Mouse (Mus musculus): ENCODE results near the gene Hpn.

The Hpn gene

DNA sequence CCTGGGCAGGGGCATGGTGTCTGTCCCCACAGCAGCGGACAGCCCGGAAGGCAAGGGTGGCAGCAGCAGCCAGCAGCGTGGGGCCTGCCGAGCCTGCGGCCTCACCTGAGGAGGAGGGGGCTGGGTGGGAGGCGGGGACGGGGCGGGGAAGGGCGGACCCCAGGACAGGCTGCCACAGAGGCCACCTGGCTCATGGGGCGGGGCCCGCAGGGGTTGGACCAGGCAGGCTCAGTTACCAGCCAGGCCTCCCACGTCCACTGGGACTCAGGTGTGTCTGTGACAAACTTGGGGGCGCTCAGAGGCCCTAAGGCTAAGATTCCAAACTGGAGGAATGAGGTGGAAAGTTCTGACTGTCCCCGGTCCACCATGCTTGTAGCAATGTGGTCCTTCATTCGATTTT, at the start of gene Hpn:
TSS of gene Hpn (minus strand) at position 109 of the 400 bp plus-strand sequence.
- DNase-seq (ENCODE audit: low read depth, low spot score), result no peak

DNA sequence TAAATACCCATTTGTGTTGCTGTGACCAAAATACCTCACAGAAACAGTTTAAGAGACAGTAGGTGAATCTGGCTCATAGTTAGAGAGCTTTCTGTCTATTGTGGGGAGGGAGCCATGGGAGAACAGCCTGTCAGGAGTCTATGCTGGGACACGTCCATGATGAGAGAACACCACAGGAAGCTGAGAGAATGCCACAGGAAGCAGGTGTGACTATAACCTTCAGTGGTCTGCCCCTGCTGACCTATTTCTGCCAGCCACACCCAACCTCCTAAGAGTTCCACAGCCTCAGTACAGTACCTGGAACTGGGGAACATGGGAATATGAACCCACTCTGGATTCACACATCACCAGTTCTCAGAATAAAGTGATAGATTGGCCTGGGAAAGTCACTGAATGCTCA, 49.7 kb upstream of the Hpn start:
- DNase-seq (ENCODE audit: low read depth, low spot score), result no peak

DNA sequence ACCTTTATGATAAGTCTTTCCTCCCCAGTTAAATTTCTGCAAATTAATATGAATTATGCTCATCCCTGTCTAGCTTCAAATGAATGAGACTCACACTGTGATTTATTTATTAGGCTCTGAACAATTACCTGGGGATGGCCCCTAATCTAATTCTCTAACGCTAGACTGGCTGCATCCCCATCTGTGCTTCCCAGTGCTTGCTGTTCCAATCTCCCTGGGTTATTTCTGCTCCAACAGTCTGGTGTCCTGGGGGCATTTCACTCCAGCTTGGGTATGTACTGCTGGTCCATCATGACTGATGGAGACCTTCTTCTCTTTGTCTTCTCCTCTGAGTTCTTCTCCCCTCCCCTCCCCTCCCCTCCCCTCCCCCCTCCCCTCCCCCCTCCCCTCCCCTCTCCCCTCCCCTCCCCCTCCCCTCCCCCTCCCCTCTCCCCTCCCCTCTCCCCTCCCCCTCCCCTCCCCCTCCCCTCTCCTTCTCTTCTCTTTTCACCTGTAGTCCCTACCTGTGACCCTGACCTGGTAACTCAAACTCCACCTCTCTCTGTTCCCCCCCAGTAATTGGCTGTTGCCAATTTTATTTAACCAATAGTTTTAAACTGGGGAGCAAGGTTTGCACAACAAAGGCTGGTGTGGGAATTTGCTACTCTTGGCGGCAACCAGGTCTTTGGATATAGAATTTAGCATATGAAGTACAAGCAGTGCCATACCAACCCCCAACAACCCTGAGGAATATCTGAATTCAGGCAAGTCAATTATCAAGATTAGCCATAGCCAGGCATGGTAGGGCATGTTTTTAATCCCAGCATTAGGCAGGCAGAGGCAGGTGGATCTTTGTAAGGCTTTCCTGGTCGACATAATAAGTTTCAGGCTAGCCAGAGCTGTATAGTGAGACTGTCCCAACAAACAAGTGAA, 48.8 kb upstream of the Hpn start:
- no peak for DNase-seq (ENCODE audit: low read depth, low spot score)

DNA sequence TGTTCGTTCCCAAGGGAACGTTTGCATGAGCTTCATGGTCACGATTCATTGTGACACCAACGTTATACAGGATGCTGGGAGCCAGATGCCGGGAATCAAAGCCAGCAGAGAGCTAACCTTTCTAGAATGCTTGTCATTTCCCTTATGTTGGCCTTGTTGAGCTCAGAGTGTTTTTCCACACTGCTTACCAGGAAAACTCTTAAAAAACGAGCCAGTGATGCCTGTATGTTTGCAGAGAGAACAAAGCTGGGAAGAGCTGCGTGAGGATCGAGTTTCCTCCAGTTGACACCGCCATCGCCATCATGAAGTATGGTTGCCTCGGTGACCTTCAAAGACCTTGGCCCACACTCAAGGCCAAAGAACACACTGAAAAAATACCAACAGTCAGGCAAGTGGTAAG, 47.2 kb upstream of the Hpn start:
- no peak for DNase-seq (ENCODE audit: low read depth, low spot score)

DNA sequence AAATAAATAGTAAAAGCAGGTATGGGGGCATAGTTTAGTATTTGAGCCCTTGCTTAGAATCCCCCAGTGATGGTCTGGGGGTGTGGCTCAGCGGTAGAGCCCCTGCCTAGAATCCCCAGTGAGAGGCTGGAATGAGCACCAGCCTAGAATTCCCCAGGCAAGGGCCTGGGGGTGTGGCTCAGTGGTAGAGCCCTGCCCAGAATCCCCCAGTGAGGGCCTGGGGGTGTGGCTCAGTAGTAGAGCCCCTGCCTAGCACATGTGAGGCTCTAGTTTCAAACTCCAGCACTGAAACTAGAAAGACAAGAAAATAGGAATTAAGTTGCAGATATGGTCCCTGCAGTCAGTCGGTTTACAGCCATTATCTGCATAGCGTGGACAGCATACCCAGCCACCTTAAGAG, 46.7 kb upstream of the Hpn start:
- no peak for DNase-seq (ENCODE audit: low read depth, low spot score)

DNA sequence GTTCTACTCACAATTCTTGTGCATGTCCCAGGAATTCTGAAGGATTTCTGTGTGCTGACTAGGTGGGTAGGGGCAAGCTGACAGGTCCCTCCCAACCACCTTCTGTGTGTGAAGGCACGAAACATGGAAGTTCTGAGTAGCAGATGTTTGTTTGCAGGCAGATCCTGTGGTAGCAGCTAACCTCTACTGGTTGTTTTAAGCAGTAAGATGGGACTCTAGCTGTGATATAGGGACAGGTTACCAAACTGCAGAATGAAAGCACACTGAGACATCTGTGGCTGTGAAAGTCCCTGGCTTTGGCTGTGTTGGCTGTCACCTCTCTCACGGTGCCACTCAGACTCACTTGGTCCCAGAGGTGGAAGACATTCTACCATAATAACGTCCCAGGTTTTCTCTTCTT, 46.2 kb upstream of the Hpn start:
- no peak for DNase-seq (ENCODE audit: low read depth, low spot score)

DNA sequence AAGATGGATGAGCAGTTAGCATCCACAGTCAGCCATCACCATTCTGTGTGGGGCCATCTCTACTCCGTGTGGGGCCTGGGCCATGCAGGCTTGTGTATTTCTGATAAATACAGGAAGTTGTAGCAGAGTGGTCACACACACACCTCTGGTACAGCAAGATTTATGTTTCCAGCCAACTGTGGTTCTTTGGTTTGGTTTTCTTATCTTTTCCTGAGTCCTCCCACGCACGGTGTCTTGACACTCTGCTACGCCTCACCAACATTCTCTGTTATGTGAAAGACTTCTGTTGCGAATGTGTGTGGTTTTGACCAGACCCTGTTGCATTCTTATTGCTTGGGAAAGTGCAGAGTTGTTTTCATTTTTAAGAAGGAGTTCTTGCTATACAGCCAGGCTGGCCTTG, 45.7 kb upstream of the Hpn start:
- DNase-seq (ENCODE audit: low read depth, low spot score), result no peak

DNA sequence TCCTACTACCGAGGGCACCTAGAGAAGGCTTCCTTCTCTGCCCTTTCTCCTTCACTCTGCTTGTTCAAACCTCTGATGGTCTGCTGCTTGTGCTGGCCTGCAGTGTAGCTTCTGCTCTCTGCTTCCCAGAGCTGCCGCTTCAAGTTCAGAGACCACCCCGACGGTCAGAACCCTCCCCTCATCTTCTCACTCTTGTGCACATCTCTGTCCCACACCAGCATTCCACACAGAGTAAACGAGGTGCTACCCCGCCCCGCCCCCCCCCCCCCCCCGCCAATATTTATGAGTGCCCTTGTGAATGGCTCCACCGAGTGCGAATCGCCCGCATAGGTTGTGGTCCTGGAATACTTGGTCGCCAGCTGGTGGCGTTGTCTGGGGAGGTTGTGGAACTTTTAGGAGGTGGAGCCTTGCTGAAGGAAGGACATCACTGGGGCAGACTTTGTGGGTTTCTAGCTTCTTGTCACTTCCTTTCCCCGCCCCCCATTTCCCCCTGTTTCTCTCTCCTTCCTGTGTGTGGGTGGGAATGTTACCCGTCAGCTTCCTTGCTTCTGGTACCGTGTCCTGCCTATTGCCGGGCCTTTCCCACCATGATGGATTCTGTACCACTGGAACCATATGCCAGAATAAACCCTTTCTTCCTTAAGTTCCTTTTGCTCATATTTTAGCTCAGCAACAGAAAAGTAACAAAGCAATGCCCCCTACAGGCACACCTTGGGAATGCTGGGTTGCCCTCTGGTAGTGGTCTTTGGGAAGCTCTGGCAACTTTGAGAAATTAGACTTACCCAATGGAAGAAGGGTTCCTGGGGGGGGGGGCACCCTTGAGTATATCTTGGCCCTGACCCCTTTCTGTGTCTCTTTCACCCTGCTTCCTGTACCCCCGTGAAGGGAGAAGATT, 41.2 kb upstream of the Hpn start:
- DNase-seq (ENCODE audit: low read depth, low spot score), result no peak

DNA sequence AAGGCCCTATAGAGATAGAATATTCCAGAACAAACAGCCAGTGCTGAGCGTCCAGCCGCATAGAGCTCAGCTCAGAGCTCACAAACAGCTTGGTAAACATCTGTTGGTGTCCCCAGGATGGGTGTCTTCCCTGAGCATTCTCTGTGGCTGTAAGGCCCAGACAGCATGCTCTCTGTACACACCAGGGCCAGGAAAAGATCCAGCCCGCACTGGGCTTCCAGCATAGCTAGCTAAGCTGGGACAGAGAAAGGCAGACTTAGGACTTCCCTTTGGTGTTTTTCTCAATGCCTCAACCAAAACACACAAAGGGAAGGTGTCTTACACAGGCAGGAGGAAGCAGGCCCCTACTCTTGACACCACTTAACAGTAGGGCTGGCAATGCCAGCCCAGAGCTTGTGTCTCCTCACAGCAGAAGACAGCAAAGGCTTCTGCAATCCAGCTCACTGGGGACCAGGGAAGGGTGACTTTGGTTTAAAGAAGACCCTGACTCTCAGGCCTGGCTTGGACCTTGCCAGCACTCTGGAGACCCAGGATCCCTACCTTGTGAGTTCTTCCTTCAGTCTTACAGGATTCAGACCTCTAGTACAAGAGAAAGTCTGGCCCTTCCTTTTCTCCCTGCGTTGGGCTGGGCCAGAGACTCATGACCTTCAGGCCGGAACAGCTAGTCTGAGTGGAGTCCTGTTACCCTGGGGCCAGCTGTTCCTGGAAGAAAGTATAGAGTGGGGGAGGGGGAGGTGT, 40.4 kb upstream of the Hpn start, which contains the start of gene Gramd1a:
TSS of gene Gramd1a (minus strand) at position 601 of the 738 bp plus-strand sequence.
- DNase-seq (ENCODE audit: low read depth, low spot score), result no peak

DNA sequence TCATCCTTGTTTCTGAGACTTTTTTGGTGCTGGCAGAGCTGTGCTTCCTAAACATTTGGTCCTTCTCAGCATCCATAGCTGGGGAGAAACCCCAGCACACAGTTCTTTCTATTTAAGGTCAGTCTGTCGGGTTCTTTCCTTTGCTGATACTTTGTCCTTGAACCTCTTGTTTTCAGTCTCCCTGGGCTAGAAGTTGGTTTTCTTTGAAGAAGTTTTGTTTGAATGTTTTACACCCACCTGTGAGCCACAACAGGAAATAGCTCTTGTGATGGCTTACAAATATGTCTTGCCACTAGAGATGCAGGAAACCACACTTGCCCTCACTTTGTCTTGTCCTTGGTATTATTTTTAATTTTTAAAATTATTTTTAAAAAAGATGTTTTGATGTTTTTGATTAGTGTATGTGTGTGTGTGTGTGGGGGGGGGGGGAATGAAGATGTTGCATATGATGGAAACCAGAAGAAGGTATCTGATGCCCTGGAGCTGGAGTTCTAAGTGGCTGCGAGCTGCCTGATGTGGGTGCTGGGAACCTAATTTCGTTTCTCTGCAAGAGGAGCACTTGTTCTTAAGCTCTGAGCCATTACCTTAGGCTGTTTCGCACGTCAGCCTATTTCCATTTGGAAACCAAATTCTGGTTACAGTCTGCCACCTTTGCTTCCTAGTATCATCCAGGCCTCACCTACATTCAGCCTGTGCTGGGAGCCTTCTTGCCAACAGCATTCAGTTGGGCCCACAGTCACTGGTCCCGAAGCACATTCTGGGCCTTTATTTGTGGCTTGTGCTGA, 38.6 kb upstream of the Hpn start:
- no peak for DNase-seq (ENCODE audit: low read depth, low spot score)

DNA sequence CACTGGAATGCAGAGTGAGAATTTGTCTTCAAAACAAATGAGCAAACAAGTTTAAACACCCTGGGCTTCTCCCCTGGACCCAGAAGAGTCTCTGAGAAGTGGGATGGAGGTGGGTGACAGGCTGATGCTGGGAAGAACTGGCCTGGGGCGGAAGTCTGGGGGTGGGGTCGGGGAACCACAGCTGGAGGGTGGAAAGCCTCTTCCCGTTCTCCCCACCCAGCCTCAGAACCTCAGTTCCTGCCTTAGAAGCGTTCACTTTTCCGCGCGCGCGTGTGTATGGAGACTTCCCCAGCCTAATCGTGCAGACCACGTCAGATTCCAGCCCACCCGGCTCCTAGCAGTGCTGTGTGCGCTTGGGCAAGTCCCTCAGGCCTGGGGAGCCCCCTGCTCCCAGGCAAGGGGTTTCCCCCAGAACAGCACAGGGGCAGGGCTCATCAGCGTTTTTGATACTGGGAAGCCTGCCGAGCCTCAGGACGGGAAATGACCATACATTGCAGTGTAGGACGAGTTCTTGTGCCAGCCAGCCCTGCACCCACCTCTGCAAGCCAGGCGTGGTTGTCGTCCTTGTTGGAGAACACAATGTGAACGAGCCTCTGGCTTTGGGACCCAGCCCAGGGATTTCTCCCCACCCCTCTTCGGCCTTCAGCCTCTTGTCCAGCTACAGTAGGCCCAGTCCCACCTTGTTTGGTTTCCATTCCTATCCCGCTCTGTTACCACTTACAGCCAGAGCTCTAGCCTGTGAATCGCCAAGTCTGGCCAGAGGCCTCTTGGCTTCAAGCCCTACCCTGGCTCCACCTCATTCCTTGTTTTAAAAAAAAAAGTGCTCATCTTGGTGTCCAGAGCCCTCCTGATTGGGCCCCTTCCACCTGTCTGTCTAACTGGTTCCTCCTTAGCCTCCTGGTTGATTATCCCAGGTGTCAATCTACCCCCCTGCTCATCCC, 36.5 kb upstream of the Hpn start:
- no peak for DNase-seq (ENCODE audit: low read depth, low spot score)

DNA sequence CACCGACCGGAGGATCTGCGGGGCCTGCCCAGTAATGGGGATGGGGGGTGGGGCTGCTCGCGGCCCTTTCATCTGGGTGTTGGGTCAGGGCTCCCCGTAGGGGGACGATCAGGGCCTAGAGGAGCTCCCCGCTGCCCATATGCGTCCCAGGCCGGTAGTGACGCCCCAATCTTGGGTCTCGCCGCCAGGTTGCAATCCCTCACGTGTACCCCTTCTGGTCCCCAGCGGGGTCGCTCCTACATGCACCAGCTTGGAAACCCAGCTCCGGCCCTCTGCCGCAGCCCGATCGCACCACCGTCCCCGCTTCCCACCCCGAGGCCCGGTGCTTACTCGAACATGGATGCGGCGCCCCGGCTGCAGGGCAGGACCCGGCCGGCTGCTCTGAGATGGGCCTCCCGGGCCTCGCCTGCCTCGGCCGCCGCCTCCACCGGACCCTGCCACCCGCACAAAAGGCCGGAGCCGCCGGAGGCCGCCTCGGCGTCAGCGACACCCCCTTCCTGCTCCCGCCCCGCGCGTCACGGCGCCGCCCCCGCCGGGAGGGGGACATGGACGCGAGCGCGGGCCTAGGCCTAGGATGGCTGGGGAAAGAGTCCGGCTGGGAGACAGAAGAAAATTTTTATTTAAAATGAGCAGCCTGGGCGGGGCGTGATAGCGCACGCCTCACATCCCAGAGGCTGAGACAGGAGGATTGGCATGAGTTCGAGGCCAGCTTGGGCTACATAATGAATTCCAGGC, 35.6 kb upstream of the Hpn start:
- peak; percentile 75 for DNase-seq (ENCODE audit: low read depth, low spot score)

DNA sequence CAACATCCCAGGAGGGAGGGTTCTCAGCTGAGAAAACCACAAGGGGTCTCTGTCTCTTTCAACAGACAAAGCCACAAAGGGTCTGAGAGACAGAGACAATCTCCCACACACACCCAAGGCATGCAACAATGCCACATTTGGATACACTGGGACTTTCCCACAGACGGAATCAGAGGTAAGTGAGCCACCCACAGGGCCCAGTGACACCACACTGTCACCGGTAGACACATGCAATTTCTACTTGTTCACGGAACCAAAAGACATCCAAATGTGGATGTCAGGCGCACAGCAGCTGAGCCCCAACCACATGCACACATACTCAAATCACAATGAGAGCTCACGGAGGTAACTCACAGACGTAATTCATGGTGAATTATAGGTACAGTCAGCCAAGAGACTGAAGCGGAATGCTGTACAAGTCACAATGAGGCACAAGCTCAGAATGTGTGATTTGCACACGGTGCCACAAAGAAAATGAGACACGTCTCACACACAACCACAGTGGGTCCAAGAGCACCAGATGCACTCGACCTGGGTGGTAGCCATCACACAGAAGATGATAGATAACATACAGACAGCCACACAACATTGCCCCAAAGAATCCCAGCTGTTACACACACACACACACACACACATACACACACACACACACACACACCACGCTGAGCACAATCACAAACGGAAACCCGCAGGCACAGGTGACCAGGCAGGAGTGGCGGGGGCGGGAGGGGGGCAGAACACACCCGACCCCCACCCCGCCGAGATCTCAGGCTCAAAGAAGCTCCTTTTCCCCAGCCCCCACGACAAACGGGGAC, 34.9 kb upstream of the Hpn start:
- no peak for DNase-seq (ENCODE audit: low read depth, low spot score)

DNA sequence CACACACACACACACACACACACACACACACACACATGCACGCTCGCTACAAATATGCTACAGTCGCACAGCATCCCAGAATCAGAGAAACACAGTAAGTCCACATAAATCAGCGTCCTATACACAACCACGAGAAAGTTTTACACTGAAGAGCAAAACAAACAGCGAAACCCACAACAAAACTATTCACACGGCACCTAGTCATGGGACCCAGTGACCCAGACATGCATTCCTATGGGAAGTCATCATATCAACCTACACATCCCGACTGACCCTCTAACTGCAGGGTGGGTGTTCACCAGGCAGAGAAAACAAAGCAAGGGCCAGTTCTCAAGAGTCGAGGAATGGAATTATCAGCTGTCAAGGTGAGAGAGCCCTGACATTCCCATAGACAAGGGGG, 34.2 kb upstream of the Hpn start:
- no peak for DNase-seq (ENCODE audit: low read depth, low spot score)

DNA sequence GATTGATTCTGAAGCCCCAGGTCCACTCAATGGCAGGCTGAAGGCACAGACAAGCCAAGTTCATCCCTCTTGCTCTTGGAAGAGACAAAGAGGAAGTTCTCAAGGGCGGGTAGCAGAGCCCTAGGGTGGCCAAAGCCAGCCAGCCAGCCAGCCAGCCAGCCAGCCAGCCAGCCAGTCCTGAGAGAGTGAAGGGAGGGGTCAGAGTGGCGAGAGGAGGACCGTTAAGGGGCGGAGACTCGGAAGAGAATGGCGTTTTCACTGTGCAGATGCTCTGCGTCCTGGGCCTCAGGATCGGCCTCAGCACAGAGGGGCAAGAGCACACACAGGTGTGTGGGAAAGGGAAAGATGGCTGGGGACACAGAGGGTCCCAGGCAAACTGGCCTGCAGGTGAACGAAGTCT, 33.7 kb upstream of the Hpn start:
- no peak for DNase-seq (ENCODE audit: low read depth, low spot score)

DNA sequence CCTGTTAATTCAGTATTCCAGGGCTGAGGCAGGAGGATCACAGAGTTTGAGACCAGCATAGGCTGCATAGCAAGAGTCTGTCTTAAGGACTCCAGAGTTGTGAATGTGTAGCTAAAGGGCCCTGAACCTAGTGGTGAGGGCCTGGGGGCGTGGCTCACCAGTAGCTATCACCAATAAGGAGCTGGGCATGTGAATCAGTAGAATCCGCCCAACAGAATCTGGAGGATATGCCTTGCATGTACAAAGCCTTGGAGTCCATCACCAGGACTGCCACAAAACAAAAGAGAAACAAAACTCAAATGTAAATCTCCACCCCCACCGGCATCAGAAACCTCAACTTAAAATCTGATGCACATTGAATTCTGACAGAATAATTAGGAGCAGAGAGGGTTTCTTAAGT, 33.0 kb upstream of the Hpn start:
- DNase-seq (ENCODE audit: low read depth, low spot score), result no peak

DNA sequence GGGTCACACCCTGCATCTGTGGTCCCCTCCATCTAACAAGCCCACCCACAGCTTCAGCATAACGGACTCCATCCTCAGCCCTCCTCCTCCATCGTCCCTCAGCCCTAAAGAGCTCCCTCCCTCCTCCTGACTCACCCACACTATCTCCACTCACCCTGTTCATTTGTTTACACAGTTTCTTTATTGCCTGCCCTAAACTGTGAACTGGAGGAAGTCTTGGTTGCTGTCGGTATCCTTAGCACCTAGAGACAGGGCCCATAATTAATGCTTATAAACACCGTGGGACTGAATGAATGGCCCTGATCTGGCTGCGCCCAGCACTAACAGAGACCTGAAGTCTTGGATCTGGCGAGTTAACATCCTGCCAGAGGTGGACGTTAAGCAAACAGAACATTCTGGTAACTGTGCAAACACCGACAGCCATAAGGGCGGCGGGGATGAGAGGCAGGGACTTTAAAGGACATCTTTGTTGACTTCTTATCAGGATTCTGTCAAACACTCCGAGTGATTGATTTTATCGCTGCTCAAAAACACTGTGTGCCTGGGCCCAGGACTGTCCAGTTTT, 30.6 kb upstream of the Hpn start:
- DNase-seq (ENCODE audit: low read depth, low spot score), result no peak

DNA sequence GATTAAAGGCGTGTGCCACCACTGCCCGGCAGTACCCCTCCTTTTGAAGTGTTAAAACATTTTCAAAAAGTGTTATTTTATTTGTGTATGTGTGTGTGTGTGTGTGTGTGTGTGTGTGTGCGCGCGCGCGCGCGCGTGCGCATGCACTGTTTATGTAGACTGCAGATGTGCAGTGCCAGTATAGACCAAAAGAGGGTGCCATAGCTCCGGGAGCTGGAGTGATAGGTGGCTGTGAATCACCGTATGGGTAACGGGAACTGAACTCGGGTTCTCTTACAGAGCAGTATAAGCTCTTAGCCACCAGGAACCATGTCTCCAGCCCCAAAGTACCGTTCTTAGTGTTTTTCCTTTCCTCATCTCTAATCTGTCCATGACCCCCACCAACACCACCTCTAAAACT, 29.8 kb upstream of the Hpn start:
- DNase-seq (ENCODE audit: low read depth, low spot score), result no peak
